Mouse (Mus musculus) spleen, adult 2 months (tissue): ENCODE results near the gene Gm10447. TPM values are rescaled to one million over a fixed set of nuclear protein-coding genes. Genes with fewer than 3 reads are reported as not detected.

Source experiments
- DNase-seq, 2 experiments: peaks; one replicate each; pipeline versions ENCODE4 v3.0.0 to v3.0.0-alpha.2; 2012 to 2021; ENCODE audit warnings: low spot score in 2 of 2, low read depth in 1 of 2
- H3K27ac ChIP-seq: fragments of 200-500 bp; 2 replicates; pipeline ENCODE4 v1.5.1; 2012; ENCODE audit warnings: low read length, inconsistent platforms; ENCODE audit not compliant: insufficient read depth
- H3K27me3 ChIP-seq: fragments of 200-500 bp; 2 replicates; pipeline ENCODE4 v1.6.1; 2012; ENCODE audit warnings: mild to moderate bottlenecking, moderate library complexity, low read length, inconsistent platforms; ENCODE audit not compliant: control insufficient read depth, insufficient read depth
- H3K36me3 ChIP-seq: fragments of 200-500 bp; 2 replicates; pipeline ENCODE4 v1.6.1; 2012; ENCODE audit warnings: mild to moderate bottlenecking, low read length, inconsistent platforms; ENCODE audit not compliant: control insufficient read depth, insufficient read depth
- H3K4me1 ChIP-seq: fragments of 200-500 bp; 2 replicates; pipeline ENCODE4 v1.6.1; 2011; ENCODE audit warnings: inconsistent platforms; ENCODE audit not compliant: control insufficient read depth, insufficient read depth, insufficient read length
- H3K4me3 ChIP-seq: fragments of 200-500 bp; 2 replicates; pipeline ENCODE4 v1.5.1; 2011; ENCODE audit warnings: mild to moderate bottlenecking, inconsistent platforms; ENCODE audit not compliant: insufficient read depth, insufficient read length; ENCODE audit errors: extremely low read depth
- CTCF ChIP-seq: fragments of 200-500 bp; IDR thresholded peaks from 2 replicates; pipeline ENCODE4 v1.5.1; 2011; ENCODE audit warnings: mild to moderate bottlenecking, inconsistent platforms; ENCODE audit not compliant: insufficient read depth, insufficient read length, insufficient replicate concordance; ENCODE audit errors: extremely low read depth
- POLR2A ChIP-seq: fragments of 200-500 bp; IDR thresholded peaks from 2 replicates; pipeline ENCODE4 v1.6.1; 2011; ENCODE audit warnings: low read depth, low read length, inconsistent platforms
- WGBS: fragments of 180-500 bp; shearing (Covaris S2); methylation state at CpG from one replicate; pipeline ENCODE4 v1.1.7; 2018; 5-methylcytosine and 5-hydroxymethylcytosine counted together
- polyA plus RNA-seq: library from polyadenylated mRNA; depleted of rRNA; stranded (reverse); fragments of >200 nt; gene quantifications from 2 replicates; pipeline ENCODE4 v1.2.3, GENCODE M21; 2012; rRNA removed

The Gm10447 gene
- polyA plus RNA-seq: 0.04 TPM in 1 of 2 replicates, not detected in the other

DNA sequence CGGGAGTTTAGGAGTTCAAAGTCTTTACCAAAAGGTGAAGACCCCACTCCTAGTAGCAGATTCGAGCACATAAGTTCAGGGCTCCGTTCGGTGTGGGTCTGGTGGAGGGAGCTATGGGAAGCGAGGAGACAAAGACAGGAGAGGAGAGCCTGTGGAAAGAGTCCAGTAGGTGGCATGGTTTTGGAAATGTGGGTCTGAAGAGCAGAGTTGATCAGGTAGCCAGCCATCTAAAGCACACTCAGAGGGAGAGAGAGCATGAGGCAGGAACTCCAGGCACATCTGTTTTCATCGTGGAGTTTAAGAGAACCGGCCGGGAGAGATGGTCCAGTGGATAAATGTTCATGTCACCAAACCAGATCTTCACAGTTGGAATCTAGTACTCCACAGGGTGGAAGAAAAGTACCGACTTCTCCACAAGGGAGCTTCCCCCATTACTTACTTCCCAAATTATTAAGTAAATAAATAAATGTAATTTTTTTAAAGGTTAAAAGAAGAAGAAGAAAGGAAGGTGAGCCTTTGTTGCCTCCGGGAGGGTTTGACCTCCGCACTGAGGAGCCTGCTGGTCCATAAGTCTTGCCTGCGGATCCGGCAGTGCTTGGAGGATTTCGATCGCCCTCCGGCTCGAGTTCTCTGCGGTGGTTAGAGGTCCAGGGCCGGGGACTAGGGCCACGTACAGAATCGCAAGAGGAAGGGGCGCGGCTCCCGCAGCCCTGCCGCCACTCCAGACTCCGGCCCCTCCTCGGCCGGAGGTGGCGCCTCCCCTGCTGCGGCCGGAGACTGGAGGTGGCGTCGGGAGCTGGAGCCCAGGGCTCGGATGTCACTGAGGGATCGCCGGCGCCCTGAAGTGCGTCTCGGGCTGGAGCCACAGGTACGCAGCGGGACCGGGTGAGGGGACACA, at the start of gene Gm10447, which contains the start of gene Shroom1:
TSS of gene Gm10447 (minus strand) at position 637 of the 898 bp plus-strand sequence.
TSS of gene Shroom1 (plus strand) at position 732 of the 898 bp plus-strand sequence.
- H3K27me3 ChIP-seq: peaks cover 9% of the 10 kb centered on the region

DNA sequence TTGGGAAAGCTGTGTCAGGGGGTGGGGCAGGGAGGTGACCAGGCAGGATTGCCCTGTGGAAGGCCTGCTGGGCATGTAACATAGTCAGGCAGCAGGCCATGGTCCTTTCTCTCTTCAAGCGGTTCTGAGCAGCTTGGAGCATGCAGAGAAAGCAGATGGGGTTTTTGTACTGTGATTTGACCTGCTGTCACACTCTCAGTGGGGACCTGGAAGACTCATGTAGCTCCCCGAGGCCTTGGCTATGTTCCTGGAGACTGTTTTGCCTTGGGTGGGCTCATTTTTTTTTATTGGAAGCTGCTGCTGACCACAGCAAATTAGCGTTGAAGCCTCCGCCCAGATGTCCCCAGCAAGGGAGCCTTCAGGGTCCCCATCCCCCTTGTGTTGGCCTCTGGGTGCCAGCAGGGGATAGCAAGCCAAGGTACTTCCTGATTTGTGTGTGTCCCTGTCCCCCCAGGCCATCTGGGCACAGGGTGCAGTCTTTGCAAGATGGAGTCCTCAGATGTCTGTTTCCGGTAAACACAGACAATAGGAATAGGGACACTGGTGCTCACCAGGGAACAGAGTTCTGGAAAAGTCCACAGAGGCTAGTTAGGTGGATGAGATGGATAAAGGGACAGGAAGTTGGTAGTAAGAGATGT, 48.2 kb upstream of the Gm10447 start:
- 89% methylated on average over 5 of the region's 5 CpGs for WGBS
- Histone ChIP-seq H3K4me1 (no peaks in the 10 kb centered on the region), H3K4me3 (no peak overlapping the region), H3K27ac (no peak overlapping the region), H3K27me3 (no peaks in the 10 kb centered on the region; the same call in 1 of the 2 replicates), H3K36me3 (no peaks in the 10 kb centered on the region)
- TF ChIP-seq CTCF: no peak
- no peak for DNase-seq

More for the DNA sequence above, at the start of gene Gm10447, which contains the start of gene Shroom1:
- Histone ChIP-seq H3K36me3 (no peaks in the 10 kb centered on the region), H3K4me3 (peak within 1 kb of the TSS; percentile 48; the same call in 1 of the 2 replicates), H3K4me1 (peaks cover 5% of the 10 kb centered on the region), H3K27ac (no peak within 1 kb of the TSS)
- TF ChIP-seq CTCF (no peak), POLR2A (no peak)
- no peak for DNase-seq
- 8% methylated on average over 42 of the region's 42 CpGs for WGBS

DNA sequence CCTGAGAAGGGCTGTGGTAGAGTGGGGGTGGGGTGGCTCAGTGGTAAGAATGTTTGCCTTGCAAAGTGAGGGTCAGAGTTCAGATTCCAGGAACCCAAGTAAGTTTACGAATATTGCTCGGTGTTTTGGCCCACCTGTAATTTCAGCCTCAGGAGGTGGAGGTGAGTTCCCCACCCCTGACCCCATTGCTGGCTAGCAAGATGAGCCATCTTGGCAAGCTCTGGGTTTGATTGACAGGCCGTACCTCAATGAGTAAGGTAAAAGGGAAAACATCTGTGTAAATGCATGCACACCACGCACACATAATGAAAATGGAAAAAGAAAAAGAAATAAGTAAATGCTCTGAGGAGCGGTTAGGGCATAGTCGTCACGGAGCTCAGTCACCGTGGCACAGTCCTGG, 47.5 kb upstream of the Gm10447 start:
- no peak for DNase-seq
- H3K36me3 ChIP-seq: no peaks in the 10 kb centered on the region
- no peaks in the 10 kb centered on the region; the same call in 1 of the 2 replicates for H3K27me3 ChIP-seq
- TF ChIP-seq POLR2A (no peak), CTCF (no peak)
- 96% methylated on average over 8 of the region's 8 CpGs for WGBS
- no peak overlapping the region for H3K27ac ChIP-seq
- no peaks in the 10 kb centered on the region for H3K4me1 ChIP-seq
- no peak overlapping the region for H3K4me3 ChIP-seq

DNA sequence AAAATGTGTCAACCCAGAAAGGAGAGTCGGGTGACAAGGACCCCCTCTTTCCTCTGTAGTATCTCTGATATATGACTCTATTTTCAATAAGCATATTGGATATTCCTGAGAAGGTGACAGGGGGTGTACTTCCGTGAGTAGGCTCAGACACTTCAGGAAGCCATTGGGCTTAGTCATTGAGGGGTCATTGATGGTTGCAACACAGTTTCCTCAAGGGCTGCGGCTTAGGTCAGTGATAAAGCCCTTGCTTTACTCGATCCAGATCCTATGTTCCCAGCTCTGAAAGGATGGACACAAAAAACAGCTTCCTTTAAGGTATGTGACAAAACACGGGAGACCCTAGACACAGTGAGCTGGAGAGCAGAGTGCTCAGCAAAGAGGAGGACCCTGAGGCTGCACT, 46.8 kb upstream of the Gm10447 start:
- Histone ChIP-seq H3K27me3 (no peaks in the 10 kb centered on the region; the same call in 1 of the 2 replicates), H3K27ac (no peak overlapping the region), H3K4me3 (no peak overlapping the region), H3K36me3 (no peaks in the 10 kb centered on the region), H3K4me1 (no peaks in the 10 kb centered on the region)
- DNase-seq: no peak
- TF ChIP-seq CTCF (no peak), POLR2A (no peak)
- WGBS: 76% methylated on average over 5 of the region's 5 CpGs

DNA sequence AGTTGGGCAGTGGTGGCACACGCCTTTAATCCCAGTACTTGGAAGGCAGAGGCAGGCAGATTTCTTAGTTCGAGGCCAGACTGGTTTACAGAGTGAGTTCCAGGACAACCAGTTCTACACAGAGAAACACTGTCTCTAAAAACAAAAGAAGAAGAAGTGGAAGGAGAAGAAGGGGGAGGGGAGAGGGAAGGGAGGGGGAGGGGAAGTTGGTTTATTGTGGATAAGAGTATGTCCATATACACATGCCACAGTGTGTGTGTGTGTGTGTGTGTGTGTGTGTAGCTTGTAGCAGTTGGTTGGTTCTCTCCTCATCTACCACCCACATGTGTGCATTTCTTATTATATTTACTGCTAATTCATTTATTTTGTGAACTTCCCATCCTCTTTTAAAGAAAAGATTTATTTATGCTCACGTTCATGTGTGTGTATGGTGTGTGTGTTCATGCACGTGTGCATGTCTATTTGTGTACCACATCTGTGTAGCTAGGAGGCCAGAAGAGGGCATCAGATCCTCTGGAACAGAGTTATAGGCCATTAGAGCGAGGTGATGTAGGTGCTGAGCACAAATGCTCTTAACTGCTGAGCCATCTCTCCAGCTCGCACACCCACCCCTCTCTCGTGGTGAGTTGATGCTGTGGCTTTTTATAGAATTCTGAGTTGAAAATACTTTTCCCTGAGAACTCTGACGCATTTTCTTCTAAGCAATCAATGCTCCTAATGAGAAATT, 45.3 kb upstream of the Gm10447 start:
- no peak for DNase-seq
- H3K4me1 ChIP-seq: no peaks in the 10 kb centered on the region
- no peaks in the 10 kb centered on the region; the same call in 1 of the 2 replicates for H3K27me3 ChIP-seq
- 63% methylated on average over 8 of the region's 8 CpGs for WGBS
- TF ChIP-seq CTCF (no peak), POLR2A (no peak)
- no peaks in the 10 kb centered on the region for H3K36me3 ChIP-seq
- no peak overlapping the region for H3K4me3 ChIP-seq
- no peak overlapping the region for H3K27ac ChIP-seq

DNA sequence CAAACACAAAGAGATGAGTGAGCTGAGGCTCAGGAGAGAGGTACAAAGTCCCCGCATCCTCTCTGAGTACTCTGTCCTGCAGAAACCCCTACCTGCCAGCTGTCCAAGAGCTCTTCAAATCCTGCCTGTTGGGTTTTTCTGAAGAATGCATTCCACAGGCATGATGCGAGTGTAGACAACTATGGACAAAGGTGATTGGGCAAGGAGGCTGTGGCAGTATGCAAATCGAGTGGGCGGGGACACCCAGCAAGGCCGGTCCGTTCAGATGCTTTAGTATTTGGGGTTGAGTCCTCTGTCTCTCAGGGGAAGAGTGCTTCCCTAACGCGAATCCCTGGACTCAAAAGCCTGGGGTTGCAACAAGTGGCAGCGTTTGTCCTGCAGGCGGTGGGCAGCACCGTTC, 43.7 kb upstream of the Gm10447 start:
- Histone ChIP-seq H3K36me3 (no peaks in the 10 kb centered on the region), H3K27me3 (no peaks in the 10 kb centered on the region; the same call in 1 of the 2 replicates), H3K4me1 (no peaks in the 10 kb centered on the region), H3K4me3 (no peak overlapping the region), H3K27ac (no peak overlapping the region)
- DNase-seq: no peak
- WGBS: 40% methylated on average over 11 of the region's 11 CpGs
- TF ChIP-seq CTCF: no peak
- no peak for TF ChIP-seq POLR2A
